Comparison of ENCODE assay signal across 8 mouse cellular contexts in genomic region chr3:104639749-104640368, GRCm38 (mm10). TPM values are rescaled to one million over a fixed set of nuclear protein-coding genes. Genes with fewer than 3 reads are reported as not detected.
DNase-seq lines count a peak whose midpoint lies in the region; ATAC-seq and TF ChIP-seq lines count a peak whose summit lies in the region.

No protein-coding gene starts in this region.

- H3K4me2 ChIP-seq in liver, embryonic 13.5 days, result peak overlapping the region; percentile 88

- peak overlapping the region; percentile 91 for H3K4me3 ChIP-seq in cerebellum, adult 2 months (replicated peaks; ENCODE audit: insufficient read depth, low read depth, low read length)
- H3K4me3 ChIP-seq in thymus, adult 2 months (ENCODE audit: control insufficient read depth, insufficient read depth, low read length), result peak overlapping the region; percentile 85
- H3K4me3 ChIP-seq in liver, embryonic 13.5 days (replicated peaks), result peak overlapping the region; percentile 100

- H3K9me3 ChIP-seq in liver, embryonic 13.5 days (replicated peaks), result no peaks in the 10 kb centered on the region

- DNase-seq in cerebellum, adult 2 months, result no peak
- DNase-seq in cerebellum, adult 8-10 months, result no peak
- DNase-seq in thymus, adult 2 months, result no peak
- no peak for DNase-seq in thymus, postnatal 25 days
- DNase-seq in liver, embryonic 13.5 days, result no peak
- DNase-seq in cerebellum, postnatal 36 days, result no peak
- no peak for DNase-seq in left cerebral cortex, adult 18-20 months (ENCODE audit: low spot score in 2 of 2)
- no peak for DNase-seq in left cerebral cortex, postnatal 4 days

- intact Hi-C loops in left cerebral cortex, postnatal 4 days (cut with DNase I), result no loop called here

- no peaks in the 10 kb centered on the region for H3K27me3 ChIP-seq in cerebellum, adult 2 months (ENCODE audit: control insufficient read depth, insufficient read depth, low read length)
- no peaks in the 10 kb centered on the region for H3K27me3 ChIP-seq in thymus, adult 2 months (ENCODE audit: control insufficient read depth, insufficient read depth, low read length)
- H3K27me3 ChIP-seq in liver, embryonic 13.5 days, result no peaks in the 10 kb centered on the region

- no peak for ATAC-seq in liver, embryonic 13.5 days (ENCODE audit: low read depth)

- TF ChIP-seq CTCF in cerebellum, adult 2 months (IDR thresholded peaks at IDR 0.05; ENCODE audit: borderline replicate concordance, insufficient read depth, low read depth, low read length), result no peak
- no peak for TF ChIP-seq CTCF in thymus, adult 2 months (IDR thresholded peaks at IDR 0.05; ENCODE audit: borderline replicate concordance, control insufficient read depth, extremely low read depth, insufficient read depth, low read length, poor library complexity)

- no peak for TF ChIP-seq POLR2A in cerebellum, adult 2 months (IDR thresholded peaks at IDR 0.05; ENCODE audit: borderline replicate concordance, insufficient read depth, low read length)
- no peak for TF ChIP-seq POLR2A in thymus, adult 2 months (IDR thresholded peaks at IDR 0.05; ENCODE audit: control insufficient read depth, extremely low read depth, insufficient read depth, low read length, poor library complexity)

- no peak overlapping the region for H3K27ac ChIP-seq in cerebellum, adult 2 months (ENCODE audit: insufficient read depth, low read length)
- no peak overlapping the region for H3K27ac ChIP-seq in thymus, adult 2 months (ENCODE audit: control insufficient read depth, insufficient read depth, low read length)
- H3K27ac ChIP-seq in liver, embryonic 13.5 days, result peak overlapping the region; percentile 95

- H3K36me3 ChIP-seq in thymus, adult 2 months (ENCODE audit: control insufficient read depth, insufficient read depth, low read length), result no peaks in the 10 kb centered on the region
- H3K36me3 ChIP-seq in liver, embryonic 13.5 days, result peaks cover 5% of the 10 kb centered on the region; the same call in 1 of the 2 replicates

- 33% methylated on average over 10 of the region's 10 CpGs for WGBS in cerebellum, adult 2 months
- 6% methylated on average over 10 of the region's 10 CpGs for WGBS in thymus, adult 2 months
- 4% methylated on average over 10 of the region's 10 CpGs for WGBS in liver, embryonic 13.5 days (ENCODE audit: insufficient replicate concordance)

- H3K4me1 ChIP-seq in cerebellum, adult 2 months (ENCODE audit: control insufficient read depth, insufficient read depth, low read length), result no peaks in the 10 kb centered on the region
- peaks cover 9% of the 10 kb centered on the region for H3K4me1 ChIP-seq in thymus, adult 2 months (replicated peaks; ENCODE audit: control insufficient read depth, insufficient read depth, low read length)
- peaks cover 64% of the 10 kb centered on the region for H3K4me1 ChIP-seq in liver, embryonic 13.5 days (replicated peaks)

- H3K9ac ChIP-seq in liver, embryonic 13.5 days, result peak overlapping the region; percentile 100

RNA-seq across cellular contexts. Expression of gene Slc16a1, which starts 1.4 kb away (rescaled TPM):
- polyA plus RNA-seq in cerebellum, adult 2 months (2012; rRNA removed), result 29.9 and 31.9 TPM in 2 replicates
- 54.9 and 80.5 TPM in 2 replicates for polyA plus RNA-seq in thymus, adult 2 months (2012; rRNA removed)
- polyA plus RNA-seq in liver, embryonic 13.5 days (2015; fragmentation: Nextera tagmentation; extraction: Ambion mirVana), result 81.9 and 106 TPM in 2 replicates
- 10 to 100 TPM; 18.2 to 20.3 TPM for total RNA-seq in left cerebral cortex, adult 18-20 months (2021)
- 10 to 100 TPM; 45.4 to 48.5 TPM for total RNA-seq in left cerebral cortex, postnatal 4 days (2021)
